Mouse (Mus musculus) ZHBTc4 (cell line): Measurements from ENCODE around the gene Wrap73.
A peak's percentile ranks its signal among the peaks of the same experiment; 100 is the strongest.

ENCODE experiments used
- DNase-seq: peaks from one replicate; pipeline ENCODE4 v3.0.0-alpha.2; 2011; ENCODE audit warnings: low read depth, low spot score

The Wrap73 gene

DNA sequence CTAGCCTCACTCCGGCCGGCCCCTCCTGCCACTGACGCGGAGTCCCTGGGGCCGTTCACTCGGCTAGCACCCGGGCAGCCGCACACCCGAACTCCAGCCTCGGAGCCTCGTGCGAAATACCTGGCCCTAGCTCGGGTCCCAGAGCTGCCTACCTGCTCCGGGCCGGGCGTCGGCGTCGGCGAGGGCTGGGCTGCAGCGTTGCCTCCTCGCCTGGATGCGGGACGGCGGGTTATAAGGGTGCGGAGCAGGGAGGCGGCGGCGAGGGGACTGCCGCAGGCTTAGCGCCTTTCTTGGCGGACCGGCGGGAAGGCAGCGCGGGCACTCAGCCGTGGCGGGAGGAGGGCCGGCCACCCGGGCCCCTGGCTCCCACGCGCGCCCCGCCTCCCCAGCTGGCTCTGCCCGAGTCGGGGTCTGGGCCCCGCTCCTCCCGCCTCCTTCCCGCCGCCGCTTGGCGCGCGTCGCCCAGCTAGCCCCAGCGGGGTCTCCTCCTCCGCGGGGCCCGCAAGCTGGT is 2.4 kb upstream of the Wrap73 start:
- DNase-seq, result peak; percentile 43

GRCm38 (mm10) chr4:154140182-154140212 is 2.2 kb upstream of the Wrap73 start, which contains the start of gene Trp73:
Gene Trp73 (minus strand): TSS chr4:154140208.
- no peak for DNase-seq

GRCm38 (mm10) chr4:154140213-154141008 is 1.8 kb upstream of the Wrap73 start:
- peak; percentile 44 for DNase-seq

- peak; percentile 19 for DNase-seq
Observed at GRCm38 (mm10) chr4:154141009-154141867, 934 bp upstream of the Wrap73 start.

GRCm38 (mm10) chr4:154144712-154145111 is 2.5 kb downstream of the Wrap73 start:
- no peak for DNase-seq

- no peak for DNase-seq
Observed at GRCm38 (mm10) chr4:154146342-154146741, 4.2 kb downstream of the Wrap73 start.

- DNase-seq, result no peak
Observed at GRCm38 (mm10) chr4:154154104-154154503, 11.9 kb downstream of the Wrap73 start.

DNA sequence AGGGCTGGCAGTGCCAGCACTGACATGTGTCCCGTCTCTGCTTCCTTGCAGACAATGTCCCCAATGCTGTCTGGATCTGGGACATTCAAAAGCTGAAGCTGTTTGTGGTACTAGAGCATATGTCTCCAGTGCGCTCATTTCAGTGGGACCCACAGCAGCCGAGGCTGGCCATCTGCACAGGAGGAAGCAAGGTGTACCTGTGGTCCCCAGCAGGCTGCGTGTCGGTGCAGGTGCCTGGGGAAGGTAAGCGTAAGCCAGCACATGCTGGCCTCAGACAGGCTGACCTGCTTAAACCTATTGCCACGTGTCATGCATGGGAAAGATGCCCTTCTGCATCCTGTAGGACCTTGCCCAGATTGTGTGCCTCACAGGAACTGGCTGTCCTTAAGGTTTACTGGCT is 13.9 kb downstream of the Wrap73 start:
- no peak for DNase-seq

DNA sequence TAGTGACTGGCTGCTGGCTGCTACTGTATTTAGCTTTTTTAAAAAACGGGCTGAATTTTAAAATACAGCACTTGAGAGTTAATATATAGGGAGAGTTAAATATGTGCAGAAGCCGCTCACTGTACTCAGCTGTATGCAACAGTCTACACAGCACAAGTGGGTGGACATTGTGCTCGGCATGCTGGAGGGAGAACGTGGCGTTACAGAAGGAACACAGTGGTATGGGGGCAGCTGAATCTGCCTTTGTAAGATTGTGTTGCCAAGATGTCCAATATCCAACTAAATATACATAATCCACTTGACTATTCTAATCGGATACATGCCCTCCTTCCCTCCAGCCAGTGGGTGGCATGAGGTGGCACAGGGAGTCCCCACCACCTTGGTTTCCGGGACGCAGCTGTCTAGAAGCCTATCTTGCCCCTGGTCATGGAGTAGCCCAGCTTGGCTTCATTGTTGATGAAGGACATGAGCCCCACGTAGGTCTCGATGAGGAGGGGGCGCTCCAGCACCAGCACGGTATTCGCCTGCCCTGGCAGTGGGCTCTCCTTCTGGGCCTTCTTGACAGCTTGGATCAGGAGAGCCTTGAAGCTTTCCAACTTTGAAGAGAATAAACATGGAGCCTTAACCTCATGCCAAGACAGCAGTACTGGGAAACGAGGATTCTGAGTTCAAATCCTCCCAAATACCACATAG is 15.9 kb downstream of the Wrap73 start:
- DNase-seq, result no peak

- peak; percentile 90 for DNase-seq
Observed at GRCm38 (mm10) chr4:154159002-154159401, 16.8 kb downstream of the Wrap73 start.

GRCm38 (mm10) chr4:154159961-154160537 is 17.9 kb downstream of the Wrap73 start:
- peak; percentile 26 for DNase-seq

GRCm38 (mm10) chr4:154160538-154161390 is 18.6 kb downstream of the Wrap73 start, which contains the start of gene Tprgl:
Gene Tprgl (minus strand): TSS chr4:154160666.
- peak; percentile 99 for DNase-seq

- peak; percentile 77 for DNase-seq
Observed at GRCm38 (mm10) chr4:154163296-154163695, 21.1 kb downstream of the Wrap73 start.

GRCm38 (mm10) chr4:154167053-154167452 is 24.9 kb downstream of the Wrap73 start:
- DNase-seq, result peak; percentile 74

- DNase-seq, result no peak
Observed at GRCm38 (mm10) chr4:154170021-154170420, 27.8 kb downstream of the Wrap73 start.

GRCm38 (mm10) chr4:154170506-154171150 is 28.5 kb downstream of the Wrap73 start, which contains the start of gene Megf6:
Gene Megf6 (plus strand): TSS chr4:154170730.
- peak; percentile 87 for DNase-seq

DNA sequence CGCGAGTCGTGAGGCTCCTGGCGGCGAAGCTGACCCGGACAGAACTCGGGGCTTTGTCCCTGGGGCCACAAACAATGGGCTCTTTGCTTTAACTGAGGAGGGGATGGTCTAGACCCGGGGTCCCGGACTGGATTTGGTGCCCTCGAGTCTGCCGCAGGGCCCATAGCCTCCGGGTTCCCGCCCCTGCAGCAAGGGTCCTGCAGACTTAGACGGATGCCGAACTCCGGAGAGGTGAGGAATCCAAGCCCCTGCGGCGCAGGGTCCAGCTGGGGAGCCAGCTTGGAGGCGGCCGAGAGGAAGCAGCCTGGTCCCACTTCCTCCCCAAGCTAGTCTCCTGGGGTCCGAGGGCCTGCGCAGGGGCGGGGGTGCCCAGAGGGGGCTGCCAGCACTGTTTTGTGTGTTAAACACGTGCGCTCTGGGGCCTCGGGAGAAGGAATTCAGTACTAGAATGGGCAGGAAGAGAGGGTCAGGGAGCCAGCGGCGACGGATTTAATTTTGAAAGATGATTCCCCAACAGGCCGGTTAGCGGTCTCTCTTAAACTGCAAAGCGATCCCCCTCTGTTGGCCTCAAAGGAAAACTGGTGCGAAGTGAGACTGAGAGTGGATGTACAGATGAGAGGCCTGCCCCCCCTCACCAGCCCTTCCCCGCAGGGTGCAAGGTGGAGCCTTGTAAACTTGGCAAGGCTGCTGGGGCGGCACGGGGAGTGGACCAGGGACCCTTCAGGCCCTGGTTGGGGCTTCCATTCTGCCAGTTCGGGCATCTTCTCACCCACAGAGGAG is 29.2 kb downstream of the Wrap73 start:
- DNase-seq, result no peak

GRCm38 (mm10) chr4:154171931-154172604 is 29.9 kb downstream of the Wrap73 start:
- DNase-seq, result no peak

DNA sequence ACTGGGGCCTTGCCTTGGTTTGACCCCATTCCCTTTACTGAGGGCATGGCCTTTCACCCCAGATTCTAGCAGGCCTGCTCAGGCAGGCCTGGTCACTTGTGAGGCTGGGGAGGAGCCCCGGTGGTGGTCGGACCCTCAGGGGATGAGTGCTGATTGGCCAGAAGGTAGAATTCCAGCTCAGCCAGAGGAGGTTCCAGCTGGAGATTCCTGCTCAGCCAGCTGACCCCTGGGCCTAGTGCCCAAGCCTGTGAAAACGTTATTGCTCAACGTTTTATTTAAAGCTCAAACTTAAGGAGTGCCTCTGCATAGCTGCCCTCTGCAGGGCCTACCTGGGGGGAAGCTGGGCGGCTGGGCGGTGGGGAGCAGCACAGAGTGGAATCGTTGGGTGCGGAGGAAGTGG is 35.1 kb downstream of the Wrap73 start:
- no peak for DNase-seq
